Mouse (Mus musculus) layer of hippocampus, adult 6 months (tissue): ENCODE data around the gene Fgf7. TPM values are rescaled to one million over a fixed set of nuclear protein-coding genes. Genes with fewer than 3 reads are reported as not detected.

Experiments
- long read RNA-seq, 2 experiments: library from polyadenylated mRNA; unstranded; transcript quantifications; one replicate each; pipeline ENCODE4 v2.0.0; 2019 to 2020
- polyA plus RNA-seq: library from polyadenylated mRNA; unstranded; fragments of <200 nt; fragmentation: Nextera tagmentation; gene quantifications from 2 replicates; pipeline ENCODE4 v1.2.3, GENCODE M21; 2021

Gene Fgf7
- 0.25 and 0.50 TPM in 2 replicates for polyA plus RNA-seq
- long read RNA-seq, experiment 1: 0 reads
- long read RNA-seq, experiment 2, partial matches to known transcripts: 0 of 3 reads
- long read RNA-seq, experiment 2, other reads (novel, unspliced or antisense): 0 of 3 reads

GRCm38 (mm10) chr2:126034379-126035005 is at the start of gene Fgf7:
TSS of gene Fgf7 (plus strand) at chr2:126034658.

Other genes starting within 250 kb of the Fgf7 start
- gene Galk2, start 175.5 kb upstream of the Fgf7 start, polyA plus RNA-seq: 22.9 and 23.1 TPM in 2 replicates
- gene Cops2, start 175.5 kb upstream of the Fgf7 start, polyA plus RNA-seq: 50.6 and 52.7 TPM in 2 replicates
- 0.08 TPM in 1 of 2 replicates, not detected in the other for gene Fam227b, start 117.3 kb downstream of the Fgf7 start, polyA plus RNA-seq
- gene Dtwd1, start 117.5 kb downstream of the Fgf7 start, polyA plus RNA-seq: 26.4 and 30.5 TPM in 2 replicates
- gene Gm17555, start 180.4 kb downstream of the Fgf7 start, polyA plus RNA-seq: not detected in 2 replicates